Comparison of ENCODE assay signal across 12 mouse cellular contexts in the genomic region with DNA sequence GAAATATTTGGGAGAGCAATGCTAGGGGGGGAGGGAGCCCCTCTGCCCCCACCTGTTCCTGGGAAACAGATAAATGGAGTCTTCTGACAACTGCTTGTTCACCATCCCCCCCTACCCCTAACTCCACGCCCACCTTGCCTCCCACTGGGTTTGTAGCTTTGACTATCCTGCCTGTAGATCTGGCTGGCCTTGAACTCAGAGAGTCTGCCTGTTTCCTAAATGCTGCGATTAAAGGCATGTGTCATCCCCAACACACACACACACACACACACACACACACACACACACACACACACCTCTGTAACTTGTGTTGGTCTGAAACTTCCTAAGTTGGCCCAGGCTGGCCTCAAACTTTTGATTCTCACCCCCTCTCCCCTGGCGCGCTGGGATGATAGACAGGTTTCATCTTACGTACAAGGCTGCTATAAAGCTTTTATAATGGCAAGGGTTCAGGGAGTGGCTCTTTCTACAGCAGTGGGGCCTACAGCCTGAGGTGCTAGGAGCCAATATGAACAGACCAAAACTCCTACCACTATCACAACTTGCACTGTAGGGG.
DNase-seq lines count a peak whose midpoint lies in the region; ATAC-seq lines count a peak whose summit lies in the region.
"Had no signal": no experiment of that assay in that cellular context is flagged by ENCODE, and none has a peak within 500 bp of the region (broad histone marks: within the 10 kb centered on the region; RNA-seq: fewer than 3 reads in every experiment).

No protein-coding gene starts in this region.

- WGBS in midbrain, embryonic 11.5 days, result 33% methylated on average over 5 of the region's 5 CpGs
- 43% methylated on average over 5 of the region's 5 CpGs for WGBS in midbrain, embryonic 14.5 days
- 22% methylated on average over 5 of the region's 5 CpGs for WGBS in limb, embryonic 10.5 days

- peaks cover 15% of the 10 kb centered on the region for H3K4me1 ChIP-seq in midbrain, embryonic 11.5 days (ENCODE audit: control insufficient read depth, insufficient read depth, low read length)
- no peaks in the 10 kb centered on the region for H3K4me1 ChIP-seq in midbrain, embryonic 14.5 days (ENCODE audit: control insufficient read depth, insufficient read depth, low read length)
- peaks cover 41% of the 10 kb centered on the region for H3K4me1 ChIP-seq in limb, embryonic 10.5 days
- H3K4me1 ChIP-seq: hindbrain, embryonic 15.5 days had no signal

- H3K4me3 ChIP-seq in midbrain, embryonic 11.5 days (ENCODE audit: low read depth, low read length), result no peak overlapping the region
- H3K4me3 ChIP-seq in midbrain, embryonic 14.5 days (replicated peaks; ENCODE audit: low read depth, low read length), result no peak overlapping the region
- no peak overlapping the region for H3K4me3 ChIP-seq in limb, embryonic 10.5 days
- H3K4me3 ChIP-seq: embryonic facial prominence, embryonic 12.5 days; forebrain, embryonic 12.5 days; heart, embryonic 12.5 days; hindbrain, embryonic 15.5 days had no signal

- intact Hi-C loops in heart, postnatal 36 days (cut with DNase I), result no loop called here

- peaks cover 11% of the 10 kb centered on the region for H3K27me3 ChIP-seq in midbrain, embryonic 11.5 days (ENCODE audit: control insufficient read depth, insufficient read depth, low read length)
- H3K27me3 ChIP-seq in midbrain, embryonic 14.5 days (ENCODE audit: control insufficient read depth, insufficient read depth, low read length), result no peaks in the 10 kb centered on the region
- peaks cover 100% of the 10 kb centered on the region for H3K27me3 ChIP-seq in limb, embryonic 10.5 days (ENCODE audit: low read depth, poor library complexity, severe bottlenecking)

- H3K9ac ChIP-seq in midbrain, embryonic 11.5 days (ENCODE audit: low read length), result no peak overlapping the region
- H3K9ac ChIP-seq in midbrain, embryonic 14.5 days (replicated peaks; ENCODE audit: low read length), result no peak overlapping the region
- H3K9ac ChIP-seq: embryonic facial prominence, embryonic 12.5 days; forebrain, embryonic 12.5 days; heart, embryonic 12.5 days; hindbrain, embryonic 15.5 days had no signal

- H3K27ac ChIP-seq in midbrain, embryonic 11.5 days (ENCODE audit: low read depth, low read length), result no peak overlapping the region
- no peak overlapping the region for H3K27ac ChIP-seq in midbrain, embryonic 14.5 days (replicated peaks; ENCODE audit: low read depth, low read length)
- H3K27ac ChIP-seq in limb, embryonic 10.5 days, result peak overlapping the region; percentile 61
- H3K27ac ChIP-seq: embryonic facial prominence, embryonic 12.5 days; forebrain, embryonic 12.5 days; hindbrain, embryonic 15.5 days had no signal

- no peak overlapping the region for H3K4me2 ChIP-seq in midbrain, embryonic 11.5 days
- H3K4me2 ChIP-seq in midbrain, embryonic 14.5 days (ENCODE audit: low read length), result no peak overlapping the region
- H3K4me2 ChIP-seq: embryonic facial prominence, embryonic 12.5 days; forebrain, embryonic 12.5 days; heart, embryonic 12.5 days had no signal

- peak; percentile 71 for DNase-seq in heart, adult 11 months
- DNase-seq in heart, postnatal 36 days, result no peak
- no peak for DNase-seq in midbrain, embryonic 11.5 days (ENCODE audit: low spot score, missing footprints)
- no peak for DNase-seq in midbrain, embryonic 14.5 days
- peak; percentile 34 for DNase-seq in limb, embryonic 10.5 days (ENCODE audit: low spot score)
- no peak for DNase-seq in adrenal gland, postnatal 36 days
- DNase-seq in cerebellum, postnatal 14 days, result no peak

- H3K36me3 ChIP-seq in midbrain, embryonic 11.5 days (ENCODE audit: control insufficient read depth, insufficient read depth, low read length), result no peaks in the 10 kb centered on the region
- no peaks in the 10 kb centered on the region for H3K36me3 ChIP-seq in midbrain, embryonic 14.5 days (ENCODE audit: control insufficient read depth, insufficient read depth, low read length)
- no peaks in the 10 kb centered on the region for H3K36me3 ChIP-seq in limb, embryonic 10.5 days
- H3K36me3 ChIP-seq: embryonic facial prominence, embryonic 12.5 days; forebrain, embryonic 12.5 days; heart, embryonic 12.5 days; hindbrain, embryonic 15.5 days had no signal

- H3K9me3 ChIP-seq in midbrain, embryonic 11.5 days (ENCODE audit: control insufficient read depth, low read length), result no peaks in the 10 kb centered on the region
- H3K9me3 ChIP-seq in midbrain, embryonic 14.5 days (ENCODE audit: control insufficient read depth, low read length), result no peaks in the 10 kb centered on the region
- H3K9me3 ChIP-seq in limb, embryonic 10.5 days (replicated peaks), result no peaks in the 10 kb centered on the region
- H3K9me3 ChIP-seq: embryonic facial prominence, embryonic 12.5 days; forebrain, embryonic 12.5 days; heart, embryonic 12.5 days; hindbrain, embryonic 15.5 days had no signal

- peak; percentile 27; the same call in 1 of the 2 replicates for ATAC-seq in midbrain, embryonic 11.5 days (ENCODE audit: low FRiP score)
- no peak for ATAC-seq in midbrain, embryonic 14.5 days (ENCODE audit: low FRiP score, low TSS enrichment)
- ATAC-seq: forebrain, embryonic 16.5 days had no signal

Comparison
In these comparisons a context has a peak if more than half of its experiments do, and no peak if none do; other contexts are left out.
1. DNase-seq: peak in heart, adult 11 months (single experiment) and limb, embryonic 10.5 days (single experiment); none in heart, postnatal 36 days (0 of 2), midbrain, embryonic 11.5 days (single experiment), midbrain, embryonic 14.5 days (single experiment), adrenal gland, postnatal 36 days (0 of 2) and cerebellum, postnatal 14 days (0 of 2).